Comparison of ENCODE assay signal across 29 mouse cellular contexts in genomic region chr19:27718931-27719330, GRCm38 (mm10).
A peak's percentile ranks its signal among the peaks of the same experiment; 100 is the strongest.
DNase-seq lines count a peak whose midpoint lies in the region; ATAC-seq and TF ChIP-seq lines count a peak whose summit lies in the region.
"Had no signal": no experiment of that assay in that cellular context is flagged by ENCODE, and none has a peak within 500 bp of the region (broad histone marks: within the 10 kb centered on the region; RNA-seq: fewer than 3 reads in every experiment).

No protein-coding gene starts in this region.

- no peak overlapping the region for H3K4me3 ChIP-seq in midbrain, embryonic 11.5 days (ENCODE audit: low read depth, low read length)
- no peak overlapping the region for H3K4me3 ChIP-seq in midbrain, embryonic 13.5 days (replicated peaks)
- H3K4me3 ChIP-seq in midbrain, embryonic 15.5 days = no peak overlapping the region
- H3K4me3 ChIP-seq: embryonic facial prominence, embryonic 13.5 days; embryonic facial prominence, embryonic 15.5 days; erythroblast, embryonic 14.5 days; forebrain, embryonic 10.5 days; forebrain, embryonic 12.5 days had no signal

- no peak for TF ChIP-seq CTCF in brain, embryonic 14.5 days (IDR thresholded peaks at IDR 0.05; ENCODE audit: borderline replicate concordance, extremely low read depth, insufficient read depth, insufficient read length)

- H3K27me3 ChIP-seq in midbrain, embryonic 11.5 days (ENCODE audit: control insufficient read depth, insufficient read depth, low read length) = no peaks in the 10 kb centered on the region
- H3K27me3 ChIP-seq in midbrain, embryonic 13.5 days = no peaks in the 10 kb centered on the region
- no peaks in the 10 kb centered on the region for H3K27me3 ChIP-seq in midbrain, embryonic 15.5 days (replicated peaks)
- H3K27me3 ChIP-seq: CH12.LX; embryonic facial prominence, embryonic 13.5 days; embryonic facial prominence, embryonic 15.5 days; forebrain, embryonic 12.5 days had no signal

- no peak for TF ChIP-seq POLR2A in brain, embryonic 14.5 days (IDR thresholded peaks at IDR 0.05; ENCODE audit: borderline replicate concordance, extremely low read depth, insufficient read depth, insufficient read length, poor library complexity, severe bottlenecking)

- no peak overlapping the region for H3K27ac ChIP-seq in midbrain, embryonic 11.5 days (ENCODE audit: low read depth, low read length)
- H3K27ac ChIP-seq in midbrain, embryonic 13.5 days = no peak overlapping the region
- peak overlapping the region; percentile 18; the same call in 1 of the 2 replicates for H3K27ac ChIP-seq in midbrain, embryonic 15.5 days
- H3K27ac ChIP-seq: embryonic facial prominence, embryonic 13.5 days; embryonic facial prominence, embryonic 15.5 days; forebrain, embryonic 10.5 days; forebrain, embryonic 12.5 days had no signal

- no peaks in the 10 kb centered on the region for H3K9me3 ChIP-seq in midbrain, embryonic 11.5 days (ENCODE audit: control insufficient read depth, low read length)
- H3K9me3 ChIP-seq in midbrain, embryonic 13.5 days = no peaks in the 10 kb centered on the region
- H3K9me3 ChIP-seq in midbrain, embryonic 15.5 days = no peaks in the 10 kb centered on the region
- H3K9me3 ChIP-seq: embryonic facial prominence, embryonic 13.5 days; embryonic facial prominence, embryonic 15.5 days; forebrain, embryonic 12.5 days; G1E had no signal

- no peak overlapping the region for H3K9ac ChIP-seq in midbrain, embryonic 11.5 days (ENCODE audit: low read length)
- no peak overlapping the region for H3K9ac ChIP-seq in midbrain, embryonic 13.5 days (replicated peaks)
- no peak overlapping the region for H3K9ac ChIP-seq in midbrain, embryonic 15.5 days
- H3K9ac ChIP-seq: embryonic facial prominence, embryonic 13.5 days; embryonic facial prominence, embryonic 15.5 days; forebrain, embryonic 12.5 days had no signal

- DNase-seq in heart, adult 11 months = peak; percentile 66
- DNase-seq in heart, adult 18-20 months = no peak
- peak; percentile 82 for DNase-seq in midbrain, embryonic 11.5 days (ENCODE audit: low spot score, missing footprints)
- DNase-seq in brain, embryonic 14.5 days (ENCODE audit: low read depth) = peak; percentile 37
- no peak for DNase-seq in retina, embryonic 14.5 days (ENCODE audit: low spot score)
- DNase-seq: adrenal gland, adult 8-10 months; adrenal gland, postnatal 14 days; B cell, adult 2 months; cerebellum, adult 11-12 months; cerebellum, adult 8-10 months; cerebellum, adult 9-11 months; cerebellum, postnatal 14 days; cerebellum, postnatal 36 days; embryo, embryonic 11 days had no signal

- no peaks in the 10 kb centered on the region for H3K4me1 ChIP-seq in midbrain, embryonic 11.5 days (ENCODE audit: control insufficient read depth, insufficient read depth, low read length)
- no peaks in the 10 kb centered on the region for H3K4me1 ChIP-seq in midbrain, embryonic 13.5 days (replicated peaks)
- no peaks in the 10 kb centered on the region; the same call in 1 of the 2 replicates for H3K4me1 ChIP-seq in midbrain, embryonic 15.5 days
- H3K4me1 ChIP-seq: embryonic facial prominence, embryonic 13.5 days; embryonic facial prominence, embryonic 15.5 days had no signal

- no peak overlapping the region for H3K4me2 ChIP-seq in midbrain, embryonic 11.5 days
- H3K4me2 ChIP-seq in midbrain, embryonic 13.5 days (replicated peaks) = no peak overlapping the region
- H3K4me2 ChIP-seq in midbrain, embryonic 15.5 days = no peak overlapping the region
- H3K4me2 ChIP-seq: embryonic facial prominence, embryonic 13.5 days; embryonic facial prominence, embryonic 15.5 days; forebrain, embryonic 12.5 days had no signal

- ATAC-seq in midbrain, embryonic 11.5 days (ENCODE audit: low FRiP score) = no peak
- no peak for ATAC-seq in midbrain, embryonic 13.5 days
- ATAC-seq in midbrain, embryonic 15.5 days (replicated peaks) = 0 out of 2 replicates have a peak, but pooled peaks have one; percentile 33
- ATAC-seq in megakaryocyte, adult 5-6 weeks (ENCODE audit: poor library complexity, severe bottlenecking) = no peak
- ATAC-seq: activated CD4-positive, CD25-positive, alpha-beta regulatory T cell, adult 4 months; CD4-positive, CD25-positive, alpha-beta regulatory T cell, adult 4 months; forebrain, embryonic 14.5 days; forebrain, embryonic 16.5 days; Patski had no signal

- 78% methylated on average over 11 of the region's 11 CpGs for WGBS in midbrain, embryonic 11.5 days
- 70% methylated on average over 11 of the region's 11 CpGs for WGBS in midbrain, embryonic 13.5 days
- WGBS in midbrain, embryonic 15.5 days = 67% methylated on average over 11 of the region's 11 CpGs

- no peaks in the 10 kb centered on the region for H3K36me3 ChIP-seq in midbrain, embryonic 11.5 days (ENCODE audit: control insufficient read depth, insufficient read depth, low read length)
- H3K36me3 ChIP-seq in midbrain, embryonic 13.5 days = no peaks in the 10 kb centered on the region
- H3K36me3 ChIP-seq in midbrain, embryonic 15.5 days (replicated peaks) = no peaks in the 10 kb centered on the region
- H3K36me3 ChIP-seq: embryonic facial prominence, embryonic 13.5 days; embryonic facial prominence, embryonic 15.5 days; forebrain, embryonic 10.5 days; forebrain, embryonic 12.5 days; G1E had no signal

Comparison
In these comparisons a context has a peak if more than half of its experiments do, and no peak if none do; other contexts are left out.
1. DNase-seq: peak in heart, adult 11 months (single experiment), midbrain, embryonic 11.5 days (single experiment) and brain, embryonic 14.5 days (single experiment); none in heart, adult 18-20 months (0 of 2) and retina, embryonic 14.5 days (single experiment).